ENCODE assay signal across 21 mouse cellular contexts in genomic region chr2:172341606-172342005, GRCm38 (mm10). TPM values are rescaled to one million over a fixed set of nuclear protein-coding genes. Genes with fewer than 3 reads are reported as not detected.
"Had no signal": no experiment of that assay in that cellular context is flagged by ENCODE, and none has a peak within 500 bp of the region (broad histone marks: within the 10 kb centered on the region; RNA-seq: fewer than 3 reads in every experiment).

No protein-coding gene starts in this region.

- DNase-seq: kidney, adult 8-10 months; kidney, postnatal 10 days; kidney, postnatal 36 days; liver, embryonic 13.5 days; lung, adult 2 months; lung, postnatal 14 days; lung, postnatal 4 days; right cerebral cortex, adult 18-20 months; right cerebral cortex, postnatal 14 days; right cerebral cortex, postnatal 4 days; thymus, adult 2 months; thymus, postnatal 14 days; thymus, postnatal 4 days had no signal

- H3K9ac ChIP-seq: kidney, embryonic 15.5 days; liver, embryonic 13.5 days; midbrain, embryonic 12.5 days; neural tube, embryonic 12.5 days; neural tube, embryonic 15.5 days had no signal

- H3K27me3 ChIP-seq: kidney, embryonic 15.5 days; midbrain, embryonic 12.5 days; neural tube, embryonic 12.5 days; neural tube, embryonic 15.5 days had no signal

- H3K4me3 ChIP-seq: kidney, embryonic 15.5 days; liver, embryonic 13.5 days; midbrain, embryonic 12.5 days; neural tube, embryonic 12.5 days; neural tube, embryonic 15.5 days had no signal

- ATAC-seq: midbrain, embryonic 16.5 days had no signal

- H3K4me2 ChIP-seq: kidney, embryonic 15.5 days; liver, embryonic 13.5 days; midbrain, embryonic 12.5 days; neural tube, embryonic 12.5 days; neural tube, embryonic 15.5 days had no signal

- H3K9me3 ChIP-seq: kidney, embryonic 15.5 days; liver, embryonic 13.5 days; midbrain, embryonic 12.5 days; neural tube, embryonic 12.5 days; neural tube, embryonic 15.5 days had no signal

- H3K36me3 ChIP-seq: kidney, embryonic 15.5 days; liver, embryonic 13.5 days; midbrain, embryonic 12.5 days; neural tube, embryonic 12.5 days; neural tube, embryonic 15.5 days had no signal

- H3K27ac ChIP-seq: kidney, embryonic 15.5 days; liver, embryonic 13.5 days; midbrain, embryonic 12.5 days; neural tube, embryonic 12.5 days; neural tube, embryonic 15.5 days; stomach, postnatal 0 days had no signal

RNA-seq across cellular contexts. Expression of gene Cass4, which starts 52.0 kb away (rescaled TPM):
- total RNA-seq: liver, adult 2 months; megakaryocyte-erythroid progenitor cell, adult 5-6 weeks had no signal
- polyA plus RNA-seq: liver, adult 2 months had no signal
